Mouse (Mus musculus) stomach, embryonic 14.5 days (tissue): ENCODE measurements around the gene D930048N14Rik. TPM values are rescaled to one million over a fixed set of nuclear protein-coding genes. Genes with fewer than 3 reads are reported as not detected.

Experiments
- ATAC-seq: fragments of 200-750 bp; cut with Nextera tagmentation; 2 replicates; pipeline ENCODE4 v1.8.0; 2017; ENCODE audit warnings: low read depth, moderate TSS enrichment; ENCODE audit not compliant: insufficient number of reproducible peaks, insufficient read depth, low FRiP score
- H3K27ac ChIP-seq: fragments of 300-500 bp; sonication (generic); 2 replicates; pipeline ENCODE4 v1.5.1; 2014; ENCODE audit warnings: mild to moderate bottlenecking, low read length, moderate library complexity, mixed read lengths
- H3K27me3 ChIP-seq: fragments of 300-500 bp; sonication (generic); 2 replicates; pipeline ENCODE4 v1.6.1; 2014; ENCODE audit warnings: low read length, control low read depth, mixed read lengths; ENCODE audit not compliant: control insufficient read depth, insufficient read depth
- H3K36me3 ChIP-seq: fragments of 300-500 bp; sonication (generic); 2 replicates; pipeline ENCODE4 v1.6.1; 2014; ENCODE audit warnings: mild to moderate bottlenecking, control low read depth, low read length, moderate library complexity, mixed read lengths; ENCODE audit not compliant: control insufficient read depth, insufficient read depth
- H3K4me1 ChIP-seq: fragments of 300-500 bp; sonication (generic); 2 replicates; pipeline ENCODE4 v1.6.1; 2014; ENCODE audit warnings: low read length, control low read depth, mixed read lengths; ENCODE audit not compliant: control insufficient read depth, insufficient read depth
- H3K4me2 ChIP-seq: fragments of 300-500 bp; sonication (generic); replicated peaks from 2 replicates; pipeline ENCODE4 v1.6.1; 2014; ENCODE audit warnings: low read depth, low read length, control low read depth
- H3K4me3 ChIP-seq: fragments of 300-500 bp; sonication (generic); 2 replicates; pipeline ENCODE4 v1.5.1; 2014; ENCODE audit warnings: low read depth, low read length, control low read depth
- H3K9ac ChIP-seq: fragments of 300-500 bp; sonication (generic); replicated peaks from 2 replicates; pipeline ENCODE4 v1.6.1; 2014; ENCODE audit warnings: low read depth, mild to moderate bottlenecking, control low read depth, low read length, moderate library complexity, mixed read lengths
- H3K9me3 ChIP-seq: fragments of 300-500 bp; sonication (generic); 2 replicates; pipeline ENCODE4 v1.6.1; 2016; ENCODE audit warnings: low read depth, low read length, control low read depth; ENCODE audit not compliant: control insufficient read depth
- WGBS: fragments of 180-500 bp; shearing (Covaris S2); extraction: QIAGEN DNeasy Blood & Tissue Kit; methylation state at CpG from one replicate; pipeline ENCODE4 v1.1.7; 2014; 5-methylcytosine and 5-hydroxymethylcytosine counted together
- polyA plus RNA-seq: library from polyadenylated mRNA; unstranded; fragments of >200 nt; fragmentation: Nextera tagmentation; extraction: Ambion mirVana; gene quantifications from 2 replicates; pipeline ENCODE4 v1.2.1, GENCODE M21; 2014

Gene D930048N14Rik
- polyA plus RNA-seq, 1 experiment from 2014 or later: 5.2 TPM

DNA sequence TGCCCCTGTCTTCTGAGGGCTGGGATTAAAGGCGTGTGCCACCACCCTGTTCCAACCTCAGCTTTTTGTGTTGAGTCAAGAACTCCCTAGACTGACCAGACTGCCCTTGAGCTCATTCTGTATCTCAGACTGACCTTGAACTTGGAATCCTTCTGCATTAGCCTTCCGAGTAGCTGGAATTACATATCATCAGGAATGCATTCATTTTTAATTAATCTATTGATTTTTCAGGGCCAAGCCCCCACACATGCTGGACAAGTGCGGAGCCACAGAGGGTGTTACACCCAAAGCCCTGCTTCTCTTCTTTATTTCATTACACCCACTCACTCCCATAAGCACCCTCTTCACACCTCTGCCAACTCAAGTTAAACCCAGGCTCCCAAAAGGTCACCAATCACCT is 17.0 kb upstream of the D930048N14Rik start:
- Histone ChIP-seq H3K4me3 (no peak overlapping the region), H3K36me3 (no peaks in the 10 kb centered on the region; the same call in 1 of the 2 replicates), H3K9me3 (no peaks in the 10 kb centered on the region), H3K9ac (no peak overlapping the region), H3K27me3 (no peaks in the 10 kb centered on the region), H3K27ac (no peak overlapping the region), H3K4me2 (no peak overlapping the region), H3K4me1 (peaks cover 10% of the 10 kb centered on the region; the same call in 1 of the 2 replicates)
- 89% methylated on average over 3 of the region's 3 CpGs for WGBS
- no peak for ATAC-seq

DNA sequence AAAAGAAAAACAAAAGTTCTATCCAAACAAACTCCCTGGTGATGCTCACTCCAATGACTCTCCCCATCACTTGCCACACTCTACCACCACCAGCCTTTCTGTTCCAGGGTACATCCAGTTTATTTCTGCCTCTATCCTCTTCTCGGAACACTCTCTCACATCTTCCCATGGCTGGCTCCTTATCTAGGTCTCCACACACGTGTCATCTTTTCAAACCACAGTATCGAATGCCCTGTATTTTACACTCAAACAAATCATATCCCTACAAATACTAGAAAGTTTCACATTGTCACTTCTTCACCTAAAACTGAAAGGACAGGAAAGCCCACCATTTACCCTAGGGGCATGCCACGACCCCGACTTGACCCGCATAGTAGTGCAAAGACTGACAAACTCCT is 15.6 kb upstream of the D930048N14Rik start:
- no peaks in the 10 kb centered on the region for H3K36me3 ChIP-seq
- no peaks in the 10 kb centered on the region for H3K27me3 ChIP-seq
- peaks cover 10% of the 10 kb centered on the region; the same call in 1 of the 2 replicates for H3K4me1 ChIP-seq
- no peak for ATAC-seq
- 10% methylated on average over 6 of the region's 6 CpGs for WGBS
- H3K4me3 ChIP-seq: peak overlapping the region; percentile 72
- H3K9ac ChIP-seq: peak overlapping the region; percentile 64
- H3K9me3 ChIP-seq: no peaks in the 10 kb centered on the region
- peak overlapping the region; percentile 76 for H3K27ac ChIP-seq
- H3K4me2 ChIP-seq: peak overlapping the region; percentile 76

DNA sequence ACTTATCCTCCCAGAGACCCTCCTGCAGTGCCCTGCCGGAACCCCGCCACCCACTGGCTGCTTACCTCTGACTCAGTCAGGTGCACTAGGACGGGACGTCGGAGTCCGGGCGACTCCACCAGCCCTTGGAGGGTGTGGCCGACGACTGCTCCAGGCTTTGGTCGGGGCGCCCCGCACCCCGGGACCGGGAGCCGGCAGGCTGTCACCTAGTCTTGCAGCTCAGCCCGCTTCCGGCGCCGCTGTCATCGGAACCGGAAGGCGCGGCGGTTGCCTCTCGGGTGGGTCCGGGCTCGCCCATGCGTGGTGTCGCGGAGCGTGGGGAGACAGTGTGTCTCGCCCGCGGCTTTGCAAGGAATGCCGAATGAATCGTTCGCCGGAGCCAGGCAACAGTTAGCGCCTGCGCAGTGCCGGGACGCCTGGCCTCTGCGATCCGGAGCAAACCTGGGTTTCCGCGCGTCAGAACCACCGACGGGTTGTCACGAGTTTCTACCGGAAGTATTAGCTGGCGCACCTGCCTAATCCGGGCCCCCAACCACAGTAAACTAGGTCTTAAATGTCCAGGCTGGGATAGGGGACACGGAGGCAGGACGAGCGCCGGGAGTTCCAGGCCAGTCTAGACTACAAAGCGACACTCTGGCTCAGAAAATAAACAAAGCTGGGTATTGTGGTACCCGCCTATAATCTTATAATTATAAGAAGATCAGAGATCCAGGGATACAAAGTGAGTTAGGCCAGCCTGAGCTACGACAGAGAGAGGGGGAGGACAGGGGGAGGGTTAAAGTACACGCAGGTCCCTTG is 15.0 kb upstream of the D930048N14Rik start, which contains the start of gene Rmnd5b:
TSS of gene Rmnd5b (minus strand) at position 372 of the 798 bp plus-strand sequence.
- H3K4me1 ChIP-seq: peaks cover 10% of the 10 kb centered on the region; the same call in 1 of the 2 replicates
- peak within 1 kb of the TSS; percentile 76 for H3K27ac ChIP-seq
- H3K4me2 ChIP-seq: peak within 1 kb of the TSS; percentile 76
- under 1% methylated on average over 61 of the region's 61 CpGs for WGBS
- peak; percentile 78 for ATAC-seq
- H3K27me3 ChIP-seq: no peaks in the 10 kb centered on the region
- peak within 1 kb of the TSS; percentile 64 for H3K9ac ChIP-seq
- peak within 1 kb of the TSS; percentile 72 for H3K4me3 ChIP-seq
- H3K36me3 ChIP-seq: no peaks in the 10 kb centered on the region
- H3K9me3 ChIP-seq: no peaks in the 10 kb centered on the region

DNA sequence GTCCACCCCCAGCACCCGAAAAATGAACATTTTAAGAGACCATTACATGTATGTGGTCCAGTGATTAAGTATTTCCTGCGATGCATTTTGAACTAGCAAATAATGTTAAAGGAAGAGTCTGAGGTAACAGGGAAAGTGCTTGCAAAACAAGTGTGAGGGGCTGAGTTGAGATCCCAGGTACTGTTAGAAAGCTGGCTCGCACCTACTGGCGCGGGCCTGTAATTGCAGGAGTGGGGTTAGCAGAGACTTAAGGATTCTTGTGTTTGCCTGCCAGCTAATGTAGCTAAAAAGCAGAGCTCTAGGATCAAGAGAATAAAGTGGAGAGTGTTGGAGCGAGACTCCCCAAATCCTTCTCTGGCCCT is 14.4 kb upstream of the D930048N14Rik start:
- H3K4me2 ChIP-seq: peak overlapping the region; percentile 76
- no peaks in the 10 kb centered on the region for H3K9me3 ChIP-seq
- H3K9ac ChIP-seq: peak overlapping the region; percentile 64
- 3% methylated on average over 6 of the region's 6 CpGs for WGBS
- H3K36me3 ChIP-seq: no peaks in the 10 kb centered on the region
- ATAC-seq: peak; percentile 44; the same call in 1 of the 2 replicates
- H3K27me3 ChIP-seq: no peaks in the 10 kb centered on the region
- H3K4me1 ChIP-seq: peaks cover 10% of the 10 kb centered on the region; the same call in 1 of the 2 replicates
- peak overlapping the region; percentile 72 for H3K4me3 ChIP-seq
- peak overlapping the region; percentile 76; the same call in 1 of the 2 replicates for H3K27ac ChIP-seq

DNA sequence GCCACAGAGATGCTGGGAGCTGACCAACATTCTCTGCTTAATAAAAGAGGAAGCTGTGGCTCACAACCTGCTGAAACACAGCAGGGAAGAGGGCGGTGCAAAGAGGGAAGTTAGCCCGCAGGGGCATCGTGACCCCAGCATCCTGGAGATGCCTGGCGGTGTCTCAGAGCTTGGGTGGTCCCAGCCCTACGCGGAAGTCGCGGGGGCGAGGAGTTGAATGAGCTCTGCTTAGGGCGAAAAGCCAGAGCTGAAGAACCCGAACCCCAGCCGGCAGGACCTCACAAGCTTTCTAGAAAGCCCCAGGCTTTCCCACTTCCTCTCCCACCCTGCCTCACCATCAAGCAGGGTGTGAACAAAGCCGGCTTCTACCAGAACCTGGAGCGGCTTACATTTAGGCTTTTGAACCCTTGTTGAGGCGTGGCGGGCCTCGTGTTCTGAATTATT is 12.8 kb upstream of the D930048N14Rik start:
- no peak for ATAC-seq
- 0 out of 2 replicates have a peak overlapping the region, but pooled peaks have one; percentile 13 for H3K27ac ChIP-seq
- H3K4me1 ChIP-seq: peaks cover 10% of the 10 kb centered on the region; the same call in 1 of the 2 replicates
- H3K4me2 ChIP-seq: peak overlapping the region; percentile 33
- no peaks in the 10 kb centered on the region for H3K27me3 ChIP-seq
- no peaks in the 10 kb centered on the region for H3K36me3 ChIP-seq
- 0 out of 2 replicates have a peak overlapping the region, but pooled peaks have one; percentile 8 for H3K4me3 ChIP-seq
- WGBS: 8% methylated on average over 17 of the region's 17 CpGs
- H3K9ac ChIP-seq: no peak overlapping the region; the same call in 1 of the 2 replicates
- H3K9me3 ChIP-seq: no peaks in the 10 kb centered on the region

DNA sequence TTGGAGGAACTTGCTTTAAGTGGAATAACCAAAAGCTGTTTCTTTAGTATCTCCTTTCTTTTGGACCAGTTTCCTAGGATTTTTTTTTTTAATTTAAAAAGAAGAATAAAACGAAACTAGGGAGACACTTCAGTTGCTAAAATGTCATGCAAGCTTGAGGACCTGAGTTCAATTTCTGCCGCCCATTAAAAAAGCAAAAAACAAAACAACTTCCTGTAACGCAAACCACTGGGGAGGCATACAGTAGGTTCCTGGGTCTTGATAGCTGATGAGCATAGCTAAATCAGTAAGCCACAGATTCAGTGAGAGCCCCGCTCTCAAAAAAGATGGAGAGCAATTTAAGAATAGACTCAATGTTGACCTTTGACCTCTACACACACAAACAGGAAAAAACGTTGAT is 12.3 kb upstream of the D930048N14Rik start:
- H3K9ac ChIP-seq: no peak overlapping the region
- peak overlapping the region; percentile 33 for H3K4me2 ChIP-seq
- ATAC-seq: no peak
- no peak overlapping the region for H3K4me3 ChIP-seq
- H3K27ac ChIP-seq: 0 out of 2 replicates have a peak overlapping the region, but pooled peaks have one; percentile 13
- 66% methylated on average over 5 of the region's 5 CpGs for WGBS
- H3K36me3 ChIP-seq: no peaks in the 10 kb centered on the region
- H3K4me1 ChIP-seq: peaks cover 10% of the 10 kb centered on the region; the same call in 1 of the 2 replicates
- H3K9me3 ChIP-seq: no peaks in the 10 kb centered on the region
- H3K27me3 ChIP-seq: no peaks in the 10 kb centered on the region

DNA sequence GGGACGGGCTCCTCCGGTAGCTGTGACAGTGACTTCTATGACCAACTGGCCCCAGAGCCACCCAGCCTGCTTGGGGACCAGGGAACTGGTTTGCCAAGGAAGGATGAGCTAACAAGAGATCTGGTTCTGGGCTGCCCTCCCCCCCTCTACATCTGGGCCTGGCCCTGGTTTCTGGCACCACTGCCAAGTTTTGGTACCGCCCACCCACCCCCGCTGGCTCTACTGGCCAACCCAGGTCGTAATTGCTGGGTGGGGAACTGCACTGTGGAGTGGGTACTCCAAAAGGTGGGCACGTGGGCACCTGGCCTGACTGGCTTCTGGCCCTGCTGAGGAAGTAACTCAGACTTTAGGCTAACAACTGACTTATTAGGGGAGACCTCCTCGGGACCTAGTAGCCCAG is 10.0 kb upstream of the D930048N14Rik start:
- 76% methylated on average over 7 of the region's 7 CpGs for WGBS
- no peaks in the 10 kb centered on the region for H3K27me3 ChIP-seq
- H3K4me2 ChIP-seq: no peak overlapping the region
- no peak overlapping the region for H3K4me3 ChIP-seq
- 0 out of 2 replicates have a peak, but pooled peaks cover 3% of the 10 kb centered on the region for H3K4me1 ChIP-seq
- no peak overlapping the region for H3K27ac ChIP-seq
- no peak overlapping the region for H3K9ac ChIP-seq
- H3K9me3 ChIP-seq: no peaks in the 10 kb centered on the region
- ATAC-seq: no peak
- H3K36me3 ChIP-seq: no peaks in the 10 kb centered on the region; the same call in 1 of the 2 replicates

DNA sequence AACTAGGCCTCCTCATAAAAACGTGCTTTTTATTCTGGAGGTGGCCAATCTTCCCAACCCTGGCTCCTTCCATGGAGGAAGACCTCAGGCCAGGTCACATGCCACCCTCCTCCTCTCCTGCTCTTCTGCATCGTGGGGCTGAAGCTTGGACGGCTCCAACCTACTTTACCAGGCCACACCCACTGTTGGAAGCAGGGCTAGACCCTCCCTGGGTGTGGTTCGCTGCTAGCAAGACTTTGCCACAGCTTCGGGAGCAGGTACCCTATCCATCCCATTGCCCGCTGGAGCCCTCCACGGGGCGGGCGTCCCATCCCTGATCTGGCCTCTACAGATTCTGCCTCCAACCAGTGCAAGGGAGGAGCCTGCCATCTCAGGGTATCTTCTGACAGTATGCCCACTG is 7.6 kb upstream of the D930048N14Rik start:
- H3K9me3 ChIP-seq: no peaks in the 10 kb centered on the region
- H3K36me3 ChIP-seq: no peaks in the 10 kb centered on the region; the same call in 1 of the 2 replicates
- H3K9ac ChIP-seq: no peak overlapping the region
- no peak overlapping the region for H3K4me3 ChIP-seq
- peaks cover 2% of the 10 kb centered on the region for H3K4me1 ChIP-seq
- WGBS: 68% methylated on average over 9 of the region's 9 CpGs
- no peak for ATAC-seq
- H3K27ac ChIP-seq: no peak overlapping the region
- no peaks in the 10 kb centered on the region for H3K27me3 ChIP-seq
- no peak overlapping the region for H3K4me2 ChIP-seq
